17 mouse cellular contexts compared by ENCODE assay signal in genomic region chr7:130621953-130622352, GRCm38 (mm10). TPM values are rescaled to one million over a fixed set of nuclear protein-coding genes. Genes with fewer than 3 reads are reported as not detected.
A peak's percentile ranks its signal among the peaks of the same experiment; 100 is the strongest.
DNase-seq lines count a peak whose midpoint lies in the region; ATAC-seq lines count a peak whose summit lies in the region.
"Had no signal": no experiment of that assay in that cellular context is flagged by ENCODE, and none has a peak within 500 bp of the region (broad histone marks: within the 10 kb centered on the region; RNA-seq: fewer than 3 reads in every experiment).

No protein-coding gene starts in this region.

- no peaks in the 10 kb centered on the region for H3K36me3 ChIP-seq in heart, embryonic 10.5 days
- H3K36me3 ChIP-seq in embryonic facial prominence, embryonic 10.5 days (replicated peaks): no peaks in the 10 kb centered on the region
- H3K36me3 ChIP-seq in hindbrain, embryonic 12.5 days: no peaks in the 10 kb centered on the region
- H3K36me3 ChIP-seq: hindbrain, embryonic 15.5 days; neural tube, embryonic 12.5 days had no signal

- H3K9me3 ChIP-seq in heart, embryonic 10.5 days: no peaks in the 10 kb centered on the region
- H3K9me3 ChIP-seq in embryonic facial prominence, embryonic 10.5 days: no peaks in the 10 kb centered on the region
- H3K9me3 ChIP-seq in hindbrain, embryonic 12.5 days (replicated peaks): no peaks in the 10 kb centered on the region
- H3K9me3 ChIP-seq: hindbrain, embryonic 15.5 days; neural tube, embryonic 12.5 days had no signal

- peaks cover 33% of the 10 kb centered on the region for H3K4me1 ChIP-seq in heart, embryonic 10.5 days
- H3K4me1 ChIP-seq in embryonic facial prominence, embryonic 10.5 days: peaks cover 11% of the 10 kb centered on the region; the same call in 1 of the 2 replicates
- H3K4me1 ChIP-seq in hindbrain, embryonic 12.5 days: 0 out of 2 replicates have a peak, but pooled peaks cover 5% of the 10 kb centered on the region
- H3K4me1 ChIP-seq: hindbrain, embryonic 15.5 days; neural tube, embryonic 12.5 days had no signal

- no peak overlapping the region for H3K9ac ChIP-seq in hindbrain, embryonic 12.5 days
- H3K9ac ChIP-seq: hindbrain, embryonic 15.5 days; liver, postnatal 0 days; neural tube, embryonic 12.5 days had no signal

- DNase-seq in heart, embryonic 10.5 days (ENCODE audit: low spot score): no peak
- no peak for DNase-seq in heart, postnatal 10 days
- DNase-seq in left cerebral cortex, postnatal 4 days: peak; percentile 13
- no peak for DNase-seq in left cerebral cortex, adult 18-20 months (ENCODE audit: low spot score in 2 of 2)
- no peak for DNase-seq in embryonic facial prominence, embryonic 10.5 days (ENCODE audit: low spot score)
- DNase-seq in kidney, postnatal 36 days: peak; percentile 58 to 71
- DNase-seq: cerebellum, adult 9-10 months; heart, adult 11 months; liver; liver, postnatal 0 days; lung, postnatal 36 days; thymus, postnatal 25 days had no signal

- intact Hi-C loops in heart, postnatal 10 days (cut with DNase I): no loop called here
- intact Hi-C loops in left cerebral cortex, postnatal 4 days (cut with DNase I): no loop called here

- H3K27me3 ChIP-seq in heart, embryonic 10.5 days (ENCODE audit: insufficient read depth, poor library complexity, severe bottlenecking): peaks cover 41% of the 10 kb centered on the region
- no peaks in the 10 kb centered on the region for H3K27me3 ChIP-seq in embryonic facial prominence, embryonic 10.5 days (replicated peaks; ENCODE audit: low read depth, poor library complexity, severe bottlenecking)
- 0 out of 2 replicates have a peak, but pooled peaks cover 2% of the 10 kb centered on the region for H3K27me3 ChIP-seq in hindbrain, embryonic 12.5 days
- H3K27me3 ChIP-seq: hindbrain, embryonic 15.5 days; neural tube, embryonic 12.5 days had no signal

- ATAC-seq in hindbrain, embryonic 12.5 days (ENCODE audit: low FRiP score): no peak
- ATAC-seq: intestine, postnatal 0 days; liver, postnatal 0 days had no signal

- 40% methylated on average over 3 of the region's 3 CpGs for WGBS in heart, embryonic 10.5 days
- WGBS in embryonic facial prominence, embryonic 10.5 days: 65% methylated on average over 3 of the region's 3 CpGs
- 67% methylated on average over 3 of the region's 3 CpGs for WGBS in hindbrain, embryonic 12.5 days

- H3K4me2 ChIP-seq in hindbrain, embryonic 12.5 days (replicated peaks): no peak overlapping the region
- H3K4me2 ChIP-seq: hindbrain, embryonic 15.5 days; neural tube, embryonic 12.5 days had no signal

- H3K4me3 ChIP-seq in heart, embryonic 10.5 days: no peak overlapping the region
- H3K4me3 ChIP-seq in embryonic facial prominence, embryonic 10.5 days: no peak overlapping the region
- H3K4me3 ChIP-seq in hindbrain, embryonic 12.5 days: no peak overlapping the region
- H3K4me3 ChIP-seq: hindbrain, embryonic 15.5 days; neural tube, embryonic 12.5 days had no signal

- H3K27ac ChIP-seq in heart, embryonic 10.5 days: 0 out of 2 replicates have a peak overlapping the region, but pooled peaks have one; percentile 10
- 0 out of 2 replicates have a peak overlapping the region, but pooled peaks have one; percentile 40 for H3K27ac ChIP-seq in embryonic facial prominence, embryonic 10.5 days (replicated peaks)
- H3K27ac ChIP-seq in hindbrain, embryonic 12.5 days: no peak overlapping the region
- H3K27ac ChIP-seq: hindbrain, embryonic 15.5 days; neural tube, embryonic 12.5 days had no signal

RNA-seq across cellular contexts. Expression of gene Tacc2, which starts 44.7 kb away (rescaled TPM):
- polyA plus RNA-seq in heart, embryonic 10.5 days (2016; fragmentation: Nextera tagmentation; extraction: Ambion mirVana): 44.8 and 50.8 TPM in 2 replicates
- 100 to 1,000 TPM; 208 to 286 TPM for total RNA-seq in heart, postnatal 10 days (2021)
- total RNA-seq in left cerebral cortex, postnatal 4 days (2021): 100 to 1,000 TPM; 101 to 102 TPM
- total RNA-seq in left cerebral cortex, adult 18-20 months (2021): 10 to 100 TPM; 61.9 to 68.9 TPM
- polyA plus RNA-seq in embryonic facial prominence, embryonic 10.5 days (2016; fragmentation: Nextera tagmentation; extraction: Ambion mirVana): 44.0 and 49.6 TPM in 2 replicates
- polyA plus RNA-seq in hindbrain, embryonic 12.5 days (2016; fragmentation: Nextera tagmentation; extraction: Ambion mirVana): 69.4 and 75.5 TPM in 2 replicates
- total RNA-seq: monocyte, adult 5-6 weeks had no signal

RNA-seq across cellular contexts. Expression of gene Nsmce4a, which starts 49.0 kb away (rescaled TPM):
- polyA plus RNA-seq in heart, embryonic 10.5 days (2016; fragmentation: Nextera tagmentation; extraction: Ambion mirVana): 131 and 152 TPM in 2 replicates
- total RNA-seq in heart, postnatal 10 days (2021): 10 to 100 TPM; 55.1 to 56.4 TPM
- total RNA-seq in left cerebral cortex, postnatal 4 days (2021): 10 to 100 TPM; 36.1 to 38.3 TPM
- total RNA-seq in left cerebral cortex, adult 18-20 months (2021): 10 to 100 TPM; 40.3 to 44.7 TPM
- 196 and 197 TPM in 2 replicates for polyA plus RNA-seq in embryonic facial prominence, embryonic 10.5 days (2016; fragmentation: Nextera tagmentation; extraction: Ambion mirVana)
- polyA plus RNA-seq in hindbrain, embryonic 12.5 days (2016; fragmentation: Nextera tagmentation; extraction: Ambion mirVana): 132 and 145 TPM in 2 replicates

Comparison
In these comparisons a context has a peak if more than half of its experiments do, and no peak if none do; other contexts are left out.
1. DNase-seq: peak in left cerebral cortex, postnatal 4 days (single experiment) and kidney, postnatal 36 days (2 of 2); none in heart, embryonic 10.5 days (single experiment), heart, postnatal 10 days (0 of 2), left cerebral cortex, adult 18-20 months (0 of 2) and embryonic facial prominence, embryonic 10.5 days (single experiment).